Mouse (Mus musculus): ENCODE data around the gene Gm5108. TPM values are rescaled to one million over a fixed set of nuclear protein-coding genes. Genes with fewer than 3 reads are reported as not detected.

Gm5108 gene
- polyA plus RNA-seq, 1 experiment = not detected

- TF ChIP-seq POLR2A (IDR thresholded peaks at IDR 0.05; ENCODE audit: borderline replicate concordance, insufficient read depth, low read length) = no peak
- WGBS = 79% methylated on average over 6 of the region's 6 CpGs
- Histone ChIP-seq H3K27ac (ENCODE audit: insufficient read depth, low read length) (no peak overlapping the region), H3K4me1 (ENCODE audit: control insufficient read depth, insufficient read depth, low read length) (no peaks in the 10 kb centered on the region), H3K4me3 (replicated peaks; ENCODE audit: insufficient read depth, low read depth, low read length) (no peak overlapping the region), H3K27me3 (ENCODE audit: control insufficient read depth, insufficient read depth, low read length) (no peaks in the 10 kb centered on the region)
- no peak for DNase-seq
Measured at GRCm38 (mm10) chr5:68002611-68003010, 61.1 kb downstream of the Gm5108 start.

- DNase-seq = no peak
- Histone ChIP-seq H3K4me1 (ENCODE audit: control insufficient read depth, insufficient read depth, low read length) (no peaks in the 10 kb centered on the region), H3K4me3 (replicated peaks; ENCODE audit: insufficient read depth, low read depth, low read length) (no peak overlapping the region), H3K27me3 (ENCODE audit: control insufficient read depth, insufficient read depth, low read length) (no peaks in the 10 kb centered on the region), H3K27ac (ENCODE audit: insufficient read depth, low read length) (no peak overlapping the region)
- no peak for TF ChIP-seq POLR2A (IDR thresholded peaks at IDR 0.05; ENCODE audit: borderline replicate concordance, insufficient read depth, low read length)
- no peak for TF ChIP-seq CTCF (IDR thresholded peaks at IDR 0.05; ENCODE audit: borderline replicate concordance, insufficient read depth, low read depth, low read length)
- WGBS = 16% methylated on average over 2 of the region's 2 CpGs
Measured at GRCm38 (mm10) chr5:68003904-68004303, 62.4 kb downstream of the Gm5108 start.

DNA sequence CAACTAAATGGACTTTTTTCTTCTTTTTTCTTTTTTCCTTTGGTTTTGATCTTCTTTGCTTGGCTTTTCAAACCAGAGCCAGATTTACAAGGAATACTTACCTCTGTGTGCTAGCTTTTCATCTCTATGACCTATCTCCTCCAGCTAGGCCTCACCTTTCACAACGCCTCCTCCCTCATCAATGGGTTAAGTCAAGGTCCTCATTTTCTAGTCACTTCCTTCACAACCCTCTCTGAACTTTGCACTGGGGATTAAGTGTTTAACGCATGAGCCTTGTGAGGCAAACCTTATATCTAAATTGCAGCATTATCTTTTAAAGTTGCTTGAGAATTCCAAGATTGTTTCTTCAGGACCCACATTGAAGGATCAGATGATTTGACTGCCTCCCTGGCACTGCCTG lies 63.0 kb downstream of the Gm5108 start:
- DNase-seq = no peak
- Histone ChIP-seq H3K27ac (ENCODE audit: insufficient read depth, low read length) (no peak overlapping the region), H3K4me3 (replicated peaks; ENCODE audit: insufficient read depth, low read depth, low read length) (no peak overlapping the region), H3K27me3 (ENCODE audit: control insufficient read depth, insufficient read depth, low read length) (no peaks in the 10 kb centered on the region), H3K4me1 (ENCODE audit: control insufficient read depth, insufficient read depth, low read length) (no peaks in the 10 kb centered on the region)
- 95% methylated on average over 2 of the region's 2 CpGs for WGBS
- TF ChIP-seq POLR2A (IDR thresholded peaks at IDR 0.05; ENCODE audit: borderline replicate concordance, insufficient read depth, low read length) (no peak), CTCF (IDR thresholded peaks at IDR 0.05; ENCODE audit: borderline replicate concordance, insufficient read depth, low read depth, low read length) (no peak)

DNA sequence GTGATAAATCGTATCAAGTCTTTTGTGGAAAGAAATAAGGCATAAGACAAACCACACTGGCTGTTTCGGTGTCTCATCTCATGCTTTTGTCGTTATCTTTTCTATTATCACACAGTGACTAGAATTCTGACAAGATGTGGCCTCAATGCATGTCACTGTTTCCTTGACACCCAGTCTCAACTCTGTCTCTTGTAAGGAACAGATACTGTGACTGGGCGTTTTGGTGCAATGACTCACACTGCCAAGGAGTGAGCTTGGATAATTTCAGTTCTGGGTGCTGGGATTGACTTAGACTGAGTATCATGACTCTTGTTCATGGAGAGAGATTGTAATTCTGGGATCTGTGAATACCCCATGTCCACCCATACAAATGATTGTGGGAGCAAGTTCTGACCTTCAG lies 65.6 kb downstream of the Gm5108 start:
- no peak overlapping the region for H3K27ac ChIP-seq (ENCODE audit: insufficient read depth, low read length)
- H3K27me3 ChIP-seq (ENCODE audit: control insufficient read depth, insufficient read depth, low read length) = no peaks in the 10 kb centered on the region
- no peak overlapping the region for H3K4me3 ChIP-seq (replicated peaks; ENCODE audit: insufficient read depth, low read depth, low read length)
- DNase-seq = no peak
- TF ChIP-seq POLR2A (IDR thresholded peaks at IDR 0.05; ENCODE audit: borderline replicate concordance, insufficient read depth, low read length) (no peak), CTCF (IDR thresholded peaks at IDR 0.05; ENCODE audit: borderline replicate concordance, insufficient read depth, low read depth, low read length) (no peak)
- 86% methylated on average over 4 of the region's 4 CpGs for WGBS
- no peaks in the 10 kb centered on the region for H3K4me1 ChIP-seq (ENCODE audit: control insufficient read depth, insufficient read depth, low read length)

GRCm38 (mm10) chr5:68011569-68011968 lies 70.1 kb downstream of the Gm5108 start:
- 85% methylated on average over 3 of the region's 3 CpGs for WGBS
- no peak overlapping the region for H3K4me3 ChIP-seq (replicated peaks; ENCODE audit: insufficient read depth, low read depth, low read length)
- no peak overlapping the region for H3K27ac ChIP-seq (ENCODE audit: insufficient read depth, low read length)
- no peaks in the 10 kb centered on the region for H3K27me3 ChIP-seq (ENCODE audit: control insufficient read depth, insufficient read depth, low read length)
- TF ChIP-seq POLR2A (IDR thresholded peaks at IDR 0.05; ENCODE audit: borderline replicate concordance, insufficient read depth, low read length) (no peak), CTCF (IDR thresholded peaks at IDR 0.05; ENCODE audit: borderline replicate concordance, insufficient read depth, low read depth, low read length) (no peak)
- no peaks in the 10 kb centered on the region for H3K4me1 ChIP-seq (ENCODE audit: control insufficient read depth, insufficient read depth, low read length)
- no peak for DNase-seq

DNA sequence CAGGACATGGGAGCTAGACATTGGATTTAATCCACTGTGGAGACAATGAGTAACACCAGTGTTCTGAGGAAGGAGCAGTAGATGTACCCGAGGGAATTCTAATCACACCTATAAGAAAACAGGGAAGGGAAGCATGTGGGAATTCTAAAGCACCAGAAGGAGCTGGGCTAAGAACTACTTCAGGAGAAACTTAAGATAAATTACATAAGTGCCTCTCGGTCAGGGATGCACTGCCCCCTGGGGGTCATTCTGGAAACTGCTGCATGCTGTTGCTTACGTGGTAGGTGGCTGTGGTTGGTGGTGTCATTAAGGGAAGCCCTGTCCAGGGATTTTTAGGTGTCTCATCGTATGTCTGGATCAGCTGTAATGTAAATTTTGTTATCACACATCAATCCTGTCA lies 71.1 kb downstream of the Gm5108 start:
- no peak overlapping the region for H3K4me3 ChIP-seq (replicated peaks; ENCODE audit: insufficient read depth, low read depth, low read length)
- WGBS = 38% methylated on average over 4 of the region's 4 CpGs
- no peak overlapping the region for H3K27ac ChIP-seq (ENCODE audit: insufficient read depth, low read length)
- TF ChIP-seq CTCF (IDR thresholded peaks at IDR 0.05; ENCODE audit: borderline replicate concordance, insufficient read depth, low read depth, low read length) = peak; percentile 91
- TF ChIP-seq POLR2A (IDR thresholded peaks at IDR 0.05; ENCODE audit: borderline replicate concordance, insufficient read depth, low read length) = no peak
- no peaks in the 10 kb centered on the region for H3K4me1 ChIP-seq (ENCODE audit: control insufficient read depth, insufficient read depth, low read length)
- no peaks in the 10 kb centered on the region for H3K27me3 ChIP-seq (ENCODE audit: control insufficient read depth, insufficient read depth, low read length)
- peak; percentile 67 to 81 for DNase-seq

DNA sequence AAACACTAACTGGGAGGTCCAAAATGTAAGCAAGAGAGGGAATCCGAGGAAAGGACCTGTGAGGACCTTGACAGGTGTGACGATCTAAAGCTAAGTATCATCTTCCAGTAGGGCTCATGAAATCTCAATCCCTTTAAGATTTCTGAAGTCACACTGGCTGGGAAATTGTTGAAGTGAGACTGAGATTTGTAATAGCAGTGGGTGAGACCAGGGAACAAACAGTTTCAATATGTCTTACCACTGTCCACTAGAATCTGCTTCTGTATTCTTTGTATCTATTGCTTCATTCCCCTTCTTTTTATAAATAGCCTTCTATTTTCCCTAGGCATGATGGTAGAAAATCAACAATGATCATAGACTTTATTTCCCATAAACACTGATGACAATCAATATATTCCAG lies 79.4 kb downstream of the Gm5108 start:
- WGBS = 80% methylated on average over 2 of the region's 2 CpGs
- DNase-seq = no peak
- H3K4me1 ChIP-seq (ENCODE audit: control insufficient read depth, insufficient read depth, low read length) = no peaks in the 10 kb centered on the region
- no peak overlapping the region for H3K27ac ChIP-seq (ENCODE audit: insufficient read depth, low read length)
- no peak for TF ChIP-seq POLR2A (IDR thresholded peaks at IDR 0.05; ENCODE audit: borderline replicate concordance, insufficient read depth, low read length)
- no peak overlapping the region for H3K4me3 ChIP-seq (replicated peaks; ENCODE audit: insufficient read depth, low read depth, low read length)
- H3K27me3 ChIP-seq (ENCODE audit: control insufficient read depth, insufficient read depth, low read length) = no peaks in the 10 kb centered on the region

Other genes starting within 250 kb of the Gm5108 start
- gene Atp8a1, start 94.2 kb upstream of the Gm5108 start, polyA plus RNA-seq (2012; rRNA removed) = 56.1 and 60.9 TPM in 2 replicates
- not detected in 2 replicates for gene Gm21905, start 4.8 kb downstream of the Gm5108 start, polyA plus RNA-seq (2012; rRNA removed)
- gene Grxcr1, start 90.2 kb downstream of the Gm5108 start, polyA plus RNA-seq (2012; rRNA removed) = not detected in 2 replicates